Mouse (Mus musculus): ENCODE data around the gene Pdzk1. TPM values are rescaled to one million over a fixed set of nuclear protein-coding genes. Genes with fewer than 3 reads are reported as not detected.

Gene Pdzk1
- total RNA-seq, 2 experiments from 2014 or later = 0.14 TPM; not detected in 1

DNA sequence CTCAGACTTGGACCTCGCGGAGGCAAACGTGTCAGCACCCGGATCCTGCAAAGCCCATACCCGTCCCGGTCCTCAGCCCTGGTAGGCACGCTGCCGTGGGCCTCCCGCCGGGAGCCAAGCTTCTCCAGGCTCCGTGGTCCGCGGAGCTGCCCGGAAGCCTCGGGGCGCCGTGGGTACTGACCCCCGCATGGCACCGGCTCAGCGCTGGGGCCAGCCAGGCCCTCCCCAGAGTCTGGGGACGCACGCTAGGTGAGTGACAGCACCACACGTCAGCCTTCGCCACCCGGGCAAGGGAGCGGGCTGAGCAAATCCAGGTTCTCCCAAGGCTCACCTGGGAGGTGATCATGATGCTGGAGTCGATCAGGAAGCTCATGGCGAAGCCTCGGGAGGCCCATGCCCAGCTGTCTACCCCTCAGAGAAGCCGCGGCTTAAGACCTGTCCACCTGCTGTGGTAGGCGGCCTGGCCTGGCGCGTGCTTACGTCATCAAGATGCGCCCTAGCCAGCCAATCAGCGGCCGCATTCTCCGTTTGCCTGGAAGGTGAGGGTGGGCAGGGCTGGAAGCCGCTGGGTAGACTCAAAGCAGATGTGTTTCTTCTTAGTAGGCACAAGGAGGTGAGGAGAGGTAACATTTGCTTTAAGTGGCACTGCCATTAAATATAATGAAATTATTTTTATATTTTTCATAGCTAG, 75.9 kb downstream of the Pdzk1 start, which contains the start of gene Gpr89:
Gpr89 (minus strand) TSS at position 496 of the 691 bp plus-strand sequence.
- peak within 1 kb of the TSS; percentile 74 for H3K4me3 ChIP-seq
- peak; percentile 93 to 98 for DNase-seq (ENCODE audit: extremely low spot score in 1 of 2, low spot score in 2 of 2)
- TF ChIP-seq CTCF (IDR thresholded peaks at IDR 0.05) = no peak
- peak within 1 kb of the TSS; percentile 83 for H3K27ac ChIP-seq
- intact Hi-C loops (cut with DNase I) = no loop called here

DNA sequence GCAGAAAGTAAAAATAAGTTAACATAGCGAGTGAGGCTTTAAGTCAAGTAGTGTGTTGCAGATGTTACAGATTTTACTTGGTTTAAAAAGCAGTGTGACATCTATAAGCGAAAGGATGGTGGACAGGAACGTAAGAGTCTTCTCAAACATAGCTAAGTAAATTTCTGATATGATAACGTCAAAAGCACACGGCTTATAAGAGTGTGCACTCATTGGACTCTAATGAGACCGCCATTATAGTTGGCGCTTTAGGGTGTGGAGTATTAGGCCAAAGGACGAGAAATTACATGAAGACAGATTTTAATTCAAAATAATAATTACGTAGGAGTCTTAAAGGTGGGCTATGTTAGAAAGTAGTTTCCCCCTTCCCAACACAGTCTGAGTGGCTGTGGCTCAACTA, 76.5 kb downstream of the Pdzk1 start:
- no peak for DNase-seq (ENCODE audit: extremely low spot score in 1 of 2, low spot score in 2 of 2)
- TF ChIP-seq CTCF (IDR thresholded peaks at IDR 0.05) = no peak
- H3K4me3 ChIP-seq = peak overlapping the region; percentile 74
- peak overlapping the region; percentile 83 for H3K27ac ChIP-seq
- intact Hi-C loops (cut with DNase I) = no loop called here

Other genes with a start within 250 kb of the Pdzk1 start
- gene Polr3gl, start 235.1 kb upstream of the Pdzk1 start, total RNA-seq (2021) = 10 to 100 TPM; 26.6 to 28.1 TPM
- 10 to 100 TPM; 66.8 to 70.3 TPM for gene Ankrd34a, start 232.6 kb upstream of the Pdzk1 start, total RNA-seq (2021)
- gene Lix1l, start 228.1 kb upstream of the Pdzk1 start, total RNA-seq (2021) = 10 to 100 TPM; 18.6 to 21.5 TPM
- 10 to 100 TPM; 37.6 to 38.5 TPM for gene Rbm8a, start 199.4 kb upstream of the Pdzk1 start, total RNA-seq (2021)
- 10 to 100 TPM; 53.0 to 56.3 TPM for gene Pex11b, start 193.9 kb upstream of the Pdzk1 start, total RNA-seq (2021)
- gene Gm42957, start 193.8 kb upstream of the Pdzk1 start, total RNA-seq (2021) = under 1 TPM; 0.41 to 0.68 TPM
- 1 to 10 TPM; 2.9 to 3.6 TPM for gene Itga10, start 183.7 kb upstream of the Pdzk1 start, total RNA-seq (2021)
- gene Ankrd35, start 159.2 kb upstream of the Pdzk1 start, total RNA-seq (2021) = 1 to 10 TPM; 8.3 to 9.5 TPM
- 10 to 100 TPM; 23.6 to 30.3 TPM for gene Pias3, start 132.9 kb upstream of the Pdzk1 start, total RNA-seq (2021)
- gene Nudt17, start 120.7 kb upstream of the Pdzk1 start, total RNA-seq (2021) = 10 to 100 TPM in 1 of 2 experiments, 1 to 10 TPM in 1; 8.7 to 10.4 TPM
- gene Polr3c, start 101.7 kb upstream of the Pdzk1 start, total RNA-seq (2021) = 10 to 100 TPM; 22.7 to 25.3 TPM
- 10 to 100 TPM; 58.3 to 61.9 TPM for gene Rnf115, start 101.6 kb upstream of the Pdzk1 start, total RNA-seq (2021)
- gene Cd160, start 67 bp downstream of the Pdzk1 start, total RNA-seq (2021) = not detected
- gene Gja5, start 75.4 kb downstream of the Pdzk1 start, total RNA-seq (2021) = under 1 TPM; 0.70 to 0.75 TPM
- 10 to 100 TPM; 40.7 to 42.8 TPM for gene Gpr89, start 76.1 kb downstream of the Pdzk1 start, total RNA-seq (2021)
- not detected for gene Gja8, start 96.7 kb downstream of the Pdzk1 start, total RNA-seq (2021)

Data from left cerebral cortex, adult 2 months (tissue).